Mouse (Mus musculus) CH12.LX (cell line): Measurements from ENCODE around the gene Atp10a.

ENCODE experiments used
- BHLHE40 ChIP-seq: IDR thresholded peaks from 2 replicates; pipeline ENCODE4 v1.6.1; 2011; ENCODE audit warnings: mild to moderate bottlenecking, low read depth, low read length, improper control_type of control experiment
- CTCF ChIP-seq, 2 experiments: IDR thresholded peaks in 1 of 2; conservative IDR thresholded peaks in 1 of 2; 2 replicates each; pipeline ENCODE4 v1.5.1; 2011 to 2012; ENCODE audit warnings: low read depth in 2 of 2, low read length in 2 of 2, improper control_type of control experiment in 1 of 2, inconsistent platforms in 1 of 2, mild to moderate bottlenecking in 1 of 2, moderate library complexity in 1 of 2
- E2F4 ChIP-seq: IDR thresholded peaks from 2 replicates; pipeline ENCODE4 v1.6.1; 2011; ENCODE audit warnings: low read depth, low read length, improper control_type of control experiment; ENCODE audit not compliant: insufficient replicate concordance
- MAX ChIP-seq: IDR thresholded peaks from 2 replicates; pipeline ENCODE4 v1.6.1; 2011; ENCODE audit warnings: low read length, improper control_type of control experiment
- MAZ ChIP-seq: IDR thresholded peaks from 2 replicates; pipeline ENCODE4 v1.6.1; 2012; ENCODE audit warnings: low read depth, mild to moderate bottlenecking, inconsistent platforms, low read length, improper control_type of control experiment, moderate library complexity
- MXI1 ChIP-seq: IDR thresholded peaks from 2 replicates; pipeline ENCODE4 v1.6.1; 2011; ENCODE audit warnings: mild to moderate bottlenecking, low read depth, low read length, improper control_type of control experiment
- NRF1 ChIP-seq: IDR thresholded peaks from 2 replicates; pipeline ENCODE4 v1.6.1; 2014; ENCODE audit warnings: low read depth, mild to moderate bottlenecking, inconsistent platforms, low read length, improper control_type of control experiment, moderate library complexity
- SIN3A ChIP-seq: IDR thresholded peaks from 2 replicates; pipeline ENCODE4 v1.6.1; 2012; ENCODE audit warnings: low read length, improper control_type of control experiment, inconsistent platforms
- ZKSCAN1 ChIP-seq: IDR thresholded peaks from 2 replicates; pipeline ENCODE4 v1.6.1; 2012; ENCODE audit warnings: low read depth, inconsistent platforms, low read length, improper control_type of control experiment, borderline replicate concordance
- ZMIZ1 ChIP-seq: IDR thresholded peaks from 2 replicates; pipeline ENCODE4 v1.6.1; 2012; ENCODE audit warnings: low read depth, mild to moderate bottlenecking, inconsistent platforms, low read length, improper control_type of control experiment
- ZNF384 ChIP-seq: IDR thresholded peaks from 2 replicates; pipeline ENCODE4 v1.6.1; 2012; ENCODE audit warnings: low read depth, low read length, improper control_type of control experiment, inconsistent platforms

DNA sequence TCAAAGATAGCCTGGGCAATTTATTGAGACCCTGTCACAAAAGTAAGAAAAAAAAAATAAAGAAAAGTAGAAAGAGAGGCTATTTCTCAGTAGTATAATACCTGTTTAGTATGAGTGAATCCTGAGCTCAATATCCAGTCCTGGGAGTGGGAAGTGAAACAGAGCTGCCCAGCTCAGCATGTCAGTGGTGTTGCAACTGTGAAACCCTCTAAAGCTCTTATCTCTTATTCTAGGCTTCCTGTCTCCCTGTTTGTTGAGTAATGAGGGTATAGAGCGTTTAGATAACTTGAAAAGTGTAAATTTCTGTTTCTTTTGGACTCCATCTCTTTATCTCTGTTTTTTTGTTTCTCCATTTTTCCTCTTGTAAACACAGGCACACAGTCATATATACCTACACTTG is 74.9 kb downstream of the Atp10a start:
- TF ChIP-seq E2F4: no peak
- no peak for TF ChIP-seq SIN3A
- no peak for TF ChIP-seq ZMIZ1
- TF ChIP-seq NRF1: no peak
- TF ChIP-seq MAZ: no peak
- TF ChIP-seq MAX: no peak
- TF ChIP-seq MXI1: no peak
- TF ChIP-seq ZNF384: no peak
- no peak for TF ChIP-seq BHLHE40
- no peak for TF ChIP-seq CTCF (conservative IDR thresholded peaks at IDR 0.05 in 1 of 2, IDR thresholded peaks at IDR 0.05 in 1 of 2; ENCODE audit: low read depth in 2 of 2, low read length in 2 of 2)
- no peak for TF ChIP-seq ZKSCAN1
